Mouse (Mus musculus) midbrain, embryonic 14.5 days (tissue): Measurements from ENCODE around the gene Magi2. TPM values are rescaled to one million over a fixed set of nuclear protein-coding genes. Genes with fewer than 3 reads are reported as not detected.
"Not testable (repeated sequence)": the region's sequence is repeated elsewhere in the genome, so short reads cannot be mapped to it uniquely, and the experiment has no call there.

Source experiments
- ATAC-seq: fragments of 200-750 bp; cut with Nextera tagmentation; 2 replicates; pipeline ENCODE4 v1.8.0; 2017; ENCODE audit warnings: moderate number of reproducible peaks, moderate library complexity; ENCODE audit not compliant: low FRiP score, low TSS enrichment
- DNase-seq: peaks from one replicate; pipeline ENCODE4 v3.0.0-alpha.2; 2015
- H3K27ac ChIP-seq: fragments of 300-500 bp; sonication (generic); replicated peaks from 2 replicates; pipeline ENCODE4 v1.5.1; 2014; ENCODE audit warnings: mild to moderate bottlenecking, low read depth, low read length, moderate library complexity
- H3K27me3 ChIP-seq: fragments of 300-500 bp; sonication (generic); 2 replicates; pipeline ENCODE4 v1.6.1; 2014; ENCODE audit warnings: low read length, control low read depth, mixed read lengths; ENCODE audit not compliant: control insufficient read depth, insufficient read depth
- H3K36me3 ChIP-seq: fragments of 300-500 bp; sonication (generic); 2 replicates; pipeline ENCODE4 v1.6.1; 2014; ENCODE audit warnings: low read length, control low read depth; ENCODE audit not compliant: control insufficient read depth, insufficient read depth
- H3K4me1 ChIP-seq: fragments of 300-500 bp; sonication (generic); 2 replicates; pipeline ENCODE4 v1.6.1; 2014; ENCODE audit warnings: mild to moderate bottlenecking, antibody characterized with exemption, low read length, control low read depth; ENCODE audit not compliant: control insufficient read depth, insufficient read depth
- H3K4me2 ChIP-seq: fragments of 300-500 bp; sonication (generic); 2 replicates; pipeline ENCODE4 v1.6.1; 2014; ENCODE audit warnings: mild to moderate bottlenecking, low read length, moderate library complexity
- H3K4me3 ChIP-seq: fragments of 300-500 bp; sonication (generic); replicated peaks from 2 replicates; pipeline ENCODE4 v1.5.1; 2014; ENCODE audit warnings: low read depth, low read length
- H3K9ac ChIP-seq: fragments of 300-500 bp; sonication (generic); replicated peaks from 2 replicates; pipeline ENCODE4 v1.6.1; 2014; ENCODE audit warnings: mild to moderate bottlenecking, low read length, moderate library complexity
- H3K9me3 ChIP-seq: fragments of 300-500 bp; sonication (generic); 2 replicates; pipeline ENCODE4 v1.6.1; 2016; ENCODE audit warnings: low read length, control low read depth, mixed read lengths; ENCODE audit not compliant: control insufficient read depth
- WGBS: fragments of 180-500 bp; shearing (Covaris S2); extraction: QIAGEN DNeasy Blood & Tissue Kit; methylation state at CpG from one replicate; pipeline ENCODE4 v1.1.7; 2014; 5-methylcytosine and 5-hydroxymethylcytosine counted together
- polyA plus RNA-seq: library from polyadenylated mRNA; unstranded; fragments of >200 nt; fragmentation: Nextera tagmentation; extraction: Ambion mirVana; gene quantifications from 2 replicates; pipeline ENCODE4 v1.2.1, GENCODE M21; 2014

The Magi2 gene
- polyA plus RNA-seq, 1 experiment from 2014 or later, result 22.3 TPM

DNA sequence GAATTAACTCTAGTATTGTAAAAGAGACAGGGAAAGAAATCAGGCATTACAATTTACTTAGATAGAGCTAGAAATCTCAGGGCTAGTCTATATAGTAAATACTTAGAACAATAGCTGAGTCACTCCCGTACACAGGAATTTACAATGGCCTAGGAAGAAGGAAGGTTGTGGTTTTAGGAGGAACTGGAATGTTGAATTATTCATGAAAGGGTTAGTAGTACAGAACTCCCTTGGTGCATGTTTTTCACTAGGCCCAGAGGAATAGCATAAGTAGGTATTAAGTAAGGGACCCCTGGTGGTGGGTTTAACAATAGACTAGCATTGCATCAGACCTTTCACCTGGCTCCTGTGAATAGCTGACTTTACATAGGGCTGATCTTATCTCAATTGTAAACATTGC, 339.3 kb downstream of the Magi2 start:
- H3K27me3 ChIP-seq, H3K4me1 ChIP-seq, H3K4me3 ChIP-seq, H3K36me3 ChIP-seq, H3K9ac ChIP-seq, H3K4me2 ChIP-seq, H3K9me3 ChIP-seq, H3K27ac ChIP-seq, ATAC-seq, DNase-seq: not testable (repeated sequence)
- 58% methylated on average over 1 of the region's 1 CpGs for WGBS

DNA sequence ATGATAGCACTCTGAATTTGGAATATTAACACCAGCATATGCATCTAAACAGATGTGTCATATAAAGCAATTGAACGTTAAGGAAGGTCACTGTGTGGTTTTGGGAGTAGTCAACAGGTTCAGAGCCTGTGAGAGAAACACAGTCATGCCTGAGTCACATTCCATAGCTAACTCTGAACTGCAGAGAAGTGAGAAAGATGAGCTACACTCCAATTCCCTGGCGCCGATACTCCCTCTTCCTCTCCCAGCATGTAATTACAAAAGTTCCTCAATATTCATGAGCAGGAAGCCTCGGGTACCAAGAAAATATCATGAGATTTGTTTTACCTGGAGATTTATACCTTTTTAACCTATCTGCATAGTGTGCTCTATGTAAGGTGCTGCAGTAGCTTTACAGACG, 380.9 kb downstream of the Magi2 start:
- DNase-seq (no peak), ATAC-seq (no peak)
- H3K27ac ChIP-seq, result no peak overlapping the region
- no peaks in the 10 kb centered on the region for H3K36me3 ChIP-seq
- WGBS, result 70% methylated on average over 5 of the region's 5 CpGs
- no peak overlapping the region for H3K4me2 ChIP-seq
- H3K4me1 ChIP-seq, result no peaks in the 10 kb centered on the region
- no peak overlapping the region for H3K4me3 ChIP-seq
- no peaks in the 10 kb centered on the region for H3K9me3 ChIP-seq
- no peak overlapping the region for H3K9ac ChIP-seq
- no peaks in the 10 kb centered on the region for H3K27me3 ChIP-seq

DNA sequence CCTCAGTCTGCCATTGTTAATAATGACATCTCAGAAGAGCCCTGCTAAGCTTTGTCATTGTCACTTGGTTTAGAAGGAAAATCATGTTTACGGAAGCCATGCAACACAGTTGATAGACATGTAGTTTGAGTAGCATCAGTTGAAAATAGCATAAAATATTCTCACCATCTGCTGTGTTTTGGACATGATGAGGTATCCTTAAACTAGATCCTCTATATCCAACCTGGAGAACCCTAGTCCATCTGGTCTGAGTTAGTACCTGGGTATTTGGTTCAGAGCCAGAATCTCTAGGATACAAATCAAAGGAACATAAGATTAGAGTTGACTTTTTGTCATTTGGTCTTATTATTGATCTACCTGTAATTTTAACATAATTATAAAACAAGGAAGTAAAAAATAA, 385.0 kb downstream of the Magi2 start:
- H3K27ac ChIP-seq, result no peak overlapping the region
- no peaks in the 10 kb centered on the region for H3K9me3 ChIP-seq
- no peak overlapping the region for H3K4me3 ChIP-seq
- H3K27me3 ChIP-seq, result no peaks in the 10 kb centered on the region
- no peaks in the 10 kb centered on the region for H3K36me3 ChIP-seq
- ATAC-seq, result no peak
- no peaks in the 10 kb centered on the region for H3K4me1 ChIP-seq
- DNase-seq, result no peak
- no peak overlapping the region for H3K9ac ChIP-seq
- WGBS, result 87% methylated on average over 1 of the region's 1 CpGs
- H3K4me2 ChIP-seq, result no peak overlapping the region

DNA sequence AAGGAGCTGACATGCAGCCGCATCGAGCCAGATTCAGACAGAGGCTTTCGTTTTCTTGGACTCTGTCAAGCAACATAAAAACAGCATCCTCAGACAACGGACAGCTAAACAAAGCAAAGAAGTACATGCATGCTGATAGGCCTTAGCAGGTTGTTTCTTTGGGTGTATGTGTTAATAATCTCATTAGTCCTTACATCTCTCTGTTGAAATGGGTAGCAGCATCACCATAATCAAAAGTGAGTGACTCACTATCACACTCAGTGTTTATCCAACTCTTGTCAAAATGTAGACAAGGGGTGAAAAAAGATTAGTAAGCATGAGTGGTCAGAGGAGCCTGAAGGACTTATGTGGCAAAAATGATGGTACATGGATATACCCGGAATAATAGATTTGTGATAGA, 394.8 kb downstream of the Magi2 start:
- Histone ChIP-seq H3K27me3 (no peaks in the 10 kb centered on the region), H3K27ac (no peak overlapping the region), H3K9me3 (no peaks in the 10 kb centered on the region), H3K36me3 (no peaks in the 10 kb centered on the region), H3K4me1 (no peaks in the 10 kb centered on the region), H3K4me2 (no peak overlapping the region), H3K4me3 (no peak overlapping the region), H3K9ac (no peak overlapping the region)
- 39% methylated on average over 5 of the region's 5 CpGs for WGBS
- DNase-seq (peak; percentile 2), ATAC-seq (no peak)

DNA sequence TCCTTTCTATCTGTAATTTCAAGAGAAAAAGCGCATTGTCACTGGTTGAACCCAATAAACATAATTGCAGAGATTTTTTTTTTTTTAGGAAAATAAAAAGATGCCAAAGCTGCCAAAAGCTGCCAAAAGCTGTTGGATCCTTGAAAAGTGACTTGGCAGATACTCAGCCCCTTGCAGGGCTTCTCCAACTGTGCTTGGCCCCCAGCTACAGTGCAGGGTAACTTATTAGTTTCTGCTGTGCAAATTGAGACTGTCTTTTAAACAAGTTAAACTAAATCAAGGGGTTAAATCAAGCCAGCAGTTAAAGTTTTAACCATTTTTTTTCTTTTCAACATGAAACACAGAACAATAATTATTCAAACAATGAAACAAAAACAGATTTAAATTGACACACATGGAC, 407.1 kb downstream of the Magi2 start:
- no peaks in the 10 kb centered on the region for H3K27me3 ChIP-seq
- H3K9me3 ChIP-seq, result no peaks in the 10 kb centered on the region
- H3K36me3 ChIP-seq, result no peaks in the 10 kb centered on the region
- H3K9ac ChIP-seq, result no peak overlapping the region
- DNase-seq (no peak), ATAC-seq (no peak)
- no peak overlapping the region for H3K27ac ChIP-seq
- no peak overlapping the region for H3K4me3 ChIP-seq
- H3K4me2 ChIP-seq, result no peak overlapping the region
- 93% methylated on average over 1 of the region's 1 CpGs for WGBS
- no peaks in the 10 kb centered on the region for H3K4me1 ChIP-seq

DNA sequence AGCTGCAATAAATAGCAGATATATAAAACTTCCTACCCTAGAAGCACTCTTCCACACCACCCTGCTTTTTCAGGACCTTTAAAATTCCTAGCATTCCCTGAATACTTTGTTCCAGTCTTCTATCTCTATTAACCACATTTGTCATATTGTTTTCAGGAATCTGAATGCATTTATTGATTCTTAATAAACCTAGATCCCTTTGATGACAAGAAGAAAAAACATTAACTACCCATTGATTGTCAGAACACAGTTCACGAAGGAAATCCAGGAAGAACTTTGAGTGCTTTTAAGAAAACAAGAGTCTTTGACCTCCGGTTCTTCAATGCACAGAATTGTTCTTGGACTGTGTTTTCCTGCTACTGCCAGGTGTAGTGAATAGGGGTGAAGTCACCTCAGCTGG, 411.0 kb downstream of the Magi2 start:
- ATAC-seq (no peak), DNase-seq (no peak)
- H3K4me2 ChIP-seq, result no peak overlapping the region
- H3K4me1 ChIP-seq, result no peaks in the 10 kb centered on the region
- WGBS, result 71% methylated on average over 2 of the region's 2 CpGs
- no peaks in the 10 kb centered on the region for H3K27me3 ChIP-seq
- H3K9ac ChIP-seq, result no peak overlapping the region
- no peak overlapping the region for H3K4me3 ChIP-seq
- H3K9me3 ChIP-seq, result no peaks in the 10 kb centered on the region
- no peak overlapping the region for H3K27ac ChIP-seq
- no peaks in the 10 kb centered on the region for H3K36me3 ChIP-seq

DNA sequence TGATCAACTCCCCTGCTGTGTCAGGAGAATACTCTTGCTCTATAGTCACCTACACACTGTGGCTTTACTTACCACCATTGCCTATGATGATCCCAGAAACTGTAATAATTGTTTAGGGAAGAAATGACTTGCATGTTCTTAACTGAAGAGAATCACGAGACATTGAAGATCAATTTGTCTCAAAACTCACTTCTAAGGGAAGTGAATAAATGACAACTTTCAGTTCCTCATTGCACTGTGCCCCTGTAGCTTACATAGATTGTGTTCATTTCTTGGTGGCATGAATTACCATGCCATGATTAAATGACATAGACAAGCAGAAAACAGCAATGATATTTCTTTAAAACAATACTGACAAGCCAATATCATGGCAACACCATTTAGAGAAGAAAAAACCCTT, 429.1 kb downstream of the Magi2 start:
- Histone ChIP-seq H3K4me1 (no peaks in the 10 kb centered on the region), H3K27me3 (no peaks in the 10 kb centered on the region), H3K4me3 (no peak overlapping the region), H3K27ac (no peak overlapping the region), H3K36me3 (no peaks in the 10 kb centered on the region), H3K9me3 (no peaks in the 10 kb centered on the region), H3K4me2 (no peak overlapping the region), H3K9ac (no peak overlapping the region)
- ATAC-seq (no peak), DNase-seq (no peak)
- 86% methylated on average over 1 of the region's 1 CpGs for WGBS

DNA sequence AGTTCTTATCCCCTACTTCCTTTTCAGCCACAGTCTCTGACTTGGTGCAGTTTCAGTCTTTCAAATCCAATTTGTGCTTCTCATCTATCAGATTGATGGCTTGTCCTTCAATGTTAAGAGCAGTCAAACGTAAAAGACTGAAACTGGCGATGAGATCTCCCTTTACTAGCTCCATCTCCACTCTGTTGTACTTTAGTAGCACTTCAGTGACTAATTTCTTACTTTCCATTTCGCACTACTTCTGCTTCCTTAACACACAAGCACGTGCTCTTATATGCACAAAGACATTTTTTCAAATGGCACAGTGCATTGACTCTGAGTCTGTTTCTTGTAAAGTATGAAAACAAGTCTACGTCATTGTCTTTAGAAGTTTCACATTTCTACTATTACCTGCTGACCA, 439.6 kb downstream of the Magi2 start:
- Histone ChIP-seq H3K4me1 (no peaks in the 10 kb centered on the region), H3K9ac (no peak overlapping the region), H3K27ac (no peak overlapping the region), H3K36me3 (no peaks in the 10 kb centered on the region), H3K4me3 (no peak overlapping the region), H3K27me3 (no peaks in the 10 kb centered on the region), H3K9me3 (no peaks in the 10 kb centered on the region), H3K4me2 (no peak overlapping the region)
- DNase-seq (no peak), ATAC-seq (no peak)
- WGBS, result 93% methylated on average over 5 of the region's 5 CpGs

DNA sequence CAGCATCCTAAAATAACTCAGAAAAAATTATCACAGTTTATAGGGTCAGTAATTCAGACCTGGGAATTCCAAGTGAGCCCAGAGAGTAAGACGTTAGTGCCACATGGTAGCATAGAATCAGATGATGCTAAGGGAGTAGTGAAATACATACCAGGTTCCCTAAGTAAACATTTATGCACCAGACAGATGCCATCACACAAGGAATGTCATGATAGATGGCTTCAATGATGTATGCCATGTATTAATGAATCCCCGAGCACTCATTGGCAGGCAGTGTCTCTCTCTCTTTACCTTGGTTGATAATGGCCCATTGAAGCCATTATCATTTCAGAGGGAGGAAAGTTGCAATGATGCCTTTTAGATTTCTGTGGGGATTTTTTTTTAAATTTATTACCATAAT, 490.5 kb downstream of the Magi2 start:
- no peak overlapping the region for H3K27ac ChIP-seq
- no peak overlapping the region for H3K4me3 ChIP-seq
- no peaks in the 10 kb centered on the region for H3K36me3 ChIP-seq
- H3K9me3 ChIP-seq, result no peaks in the 10 kb centered on the region
- WGBS, result 95% methylated on average over 2 of the region's 2 CpGs
- no peak overlapping the region for H3K4me2 ChIP-seq
- ATAC-seq (no peak), DNase-seq (no peak)
- no peaks in the 10 kb centered on the region for H3K4me1 ChIP-seq
- H3K9ac ChIP-seq, result no peak overlapping the region
- no peaks in the 10 kb centered on the region for H3K27me3 ChIP-seq
